Mouse (Mus musculus): ENCODE measurements around the gene Tstd2. TPM values are rescaled to one million over a fixed set of nuclear protein-coding genes. Genes with fewer than 3 reads are reported as not detected.

Gene Tstd2
- polyA plus RNA-seq, 1 experiment from 2014 or later: 39.3 TPM

DNA sequence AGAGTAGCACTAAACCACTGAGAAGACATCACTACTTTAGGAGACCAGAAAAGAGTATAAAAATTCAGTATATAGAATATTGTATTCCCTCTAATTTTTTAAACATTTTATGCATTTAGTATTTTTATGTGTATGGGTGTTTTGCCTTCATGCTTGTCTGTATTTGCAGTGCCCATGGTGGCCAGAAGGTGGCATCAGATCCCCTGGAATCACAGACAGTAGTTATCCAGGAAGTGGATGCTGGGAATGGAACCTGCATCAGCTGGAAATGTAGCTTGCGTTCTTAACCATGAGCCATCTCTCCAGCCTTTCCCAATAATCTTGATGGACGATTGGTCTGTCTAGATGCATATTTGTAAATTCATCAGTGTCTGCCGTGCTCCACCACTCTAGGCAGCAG, 8.3 kb downstream of the Tstd2 start:
- DNase-seq (ENCODE audit: low spot score) (peak; percentile 78), ATAC-seq (ENCODE audit: low FRiP score) (no peak)
- Histone ChIP-seq H3K4me3 (ENCODE audit: low read depth, low read length) (no peak overlapping the region), H3K4me2 (replicated peaks; ENCODE audit: low read depth, low read length) (no peak overlapping the region), H3K27me3 (ENCODE audit: control insufficient read depth, insufficient read depth, low read length) (no peaks in the 10 kb centered on the region), H3K4me1 (replicated peaks; ENCODE audit: control insufficient read depth, insufficient read depth, low read length) (no peaks in the 10 kb centered on the region), H3K9ac (ENCODE audit: low read depth, low read length) (no peak overlapping the region), H3K27ac (ENCODE audit: low read depth, low read length) (no peak overlapping the region), H3K9me3 (ENCODE audit: control insufficient read depth, low read length) (no peaks in the 10 kb centered on the region), H3K36me3 (ENCODE audit: control insufficient read depth, insufficient read depth, low read length) (peaks cover 12% of the 10 kb centered on the region)
- WGBS: 74% methylated on average over 3 of the region's 3 CpGs

GRCm38 (mm10) chr4:46129311-46130004, 9.0 kb downstream of the Tstd2 start:
- H3K9ac ChIP-seq (ENCODE audit: low read depth, low read length): no peak overlapping the region
- H3K36me3 ChIP-seq (ENCODE audit: control insufficient read depth, insufficient read depth, low read length): peaks cover 12% of the 10 kb centered on the region
- no peak overlapping the region for H3K4me2 ChIP-seq (replicated peaks; ENCODE audit: low read depth, low read length)
- H3K27me3 ChIP-seq (ENCODE audit: control insufficient read depth, insufficient read depth, low read length): no peaks in the 10 kb centered on the region
- H3K27ac ChIP-seq (ENCODE audit: low read depth, low read length): no peak overlapping the region
- 87% methylated on average over 8 of the region's 8 CpGs for whole genome bisulfite sequencing
- ATAC-seq (ENCODE audit: low FRiP score): no peak
- H3K4me3 ChIP-seq (ENCODE audit: low read depth, low read length): no peak overlapping the region
- no peaks in the 10 kb centered on the region for H3K4me1 ChIP-seq (replicated peaks; ENCODE audit: control insufficient read depth, insufficient read depth, low read length)
- no peak for DNase-seq (ENCODE audit: low spot score)
- H3K9me3 ChIP-seq (ENCODE audit: control insufficient read depth, low read length): no peaks in the 10 kb centered on the region

GRCm38 (mm10) chr4:46126541-46126940, 12.0 kb downstream of the Tstd2 start:
- Histone ChIP-seq H3K27ac (ENCODE audit: low read depth, low read length) (no peak overlapping the region), H3K4me3 (ENCODE audit: low read depth, low read length) (no peak overlapping the region), H3K36me3 (ENCODE audit: control insufficient read depth, insufficient read depth, low read length) (peaks cover 13% of the 10 kb centered on the region), H3K4me1 (replicated peaks; ENCODE audit: control insufficient read depth, insufficient read depth, low read length) (no peaks in the 10 kb centered on the region), H3K9me3 (ENCODE audit: control insufficient read depth, low read length) (no peaks in the 10 kb centered on the region), H3K9ac (ENCODE audit: low read depth, low read length) (no peak overlapping the region), H3K27me3 (ENCODE audit: control insufficient read depth, insufficient read depth, low read length) (no peaks in the 10 kb centered on the region), H3K4me2 (replicated peaks; ENCODE audit: low read depth, low read length) (no peak overlapping the region)
- no peak for ATAC-seq (ENCODE audit: low FRiP score)
- DNase-seq (ENCODE audit: low spot score): peak; percentile 83
- WGBS: 46% methylated on average over 2 of the region's 2 CpGs

- no peak for DNase-seq (ENCODE audit: low spot score)
- no peak overlapping the region for H3K9ac ChIP-seq (ENCODE audit: low read depth, low read length)
- H3K4me2 ChIP-seq (replicated peaks; ENCODE audit: low read depth, low read length): no peak overlapping the region
- no peak for ATAC-seq (ENCODE audit: low FRiP score)
- no peak overlapping the region for H3K4me3 ChIP-seq (ENCODE audit: low read depth, low read length)
- H3K9me3 ChIP-seq (ENCODE audit: control insufficient read depth, low read length): no peaks in the 10 kb centered on the region
- no peaks in the 10 kb centered on the region for H3K4me1 ChIP-seq (replicated peaks; ENCODE audit: control insufficient read depth, insufficient read depth, low read length)
- H3K27ac ChIP-seq (ENCODE audit: low read depth, low read length): no peak overlapping the region
- H3K36me3 ChIP-seq (ENCODE audit: control insufficient read depth, insufficient read depth, low read length): peaks cover 15% of the 10 kb centered on the region; the same call in 1 of the 2 replicates
- no peaks in the 10 kb centered on the region for H3K27me3 ChIP-seq (ENCODE audit: control insufficient read depth, insufficient read depth, low read length)
- WGBS: 93% methylated on average over 6 of the region's 6 CpGs
Observed at GRCm38 (mm10) chr4:46123358-46123757, 15.1 kb downstream of the Tstd2 start.

- Histone ChIP-seq H3K27ac (ENCODE audit: low read depth, low read length) (no peak overlapping the region), H3K27me3 (ENCODE audit: control insufficient read depth, insufficient read depth, low read length) (no peaks in the 10 kb centered on the region), H3K36me3 (ENCODE audit: control insufficient read depth, insufficient read depth, low read length) (peaks cover 22% of the 10 kb centered on the region)
Observed at GRCm38 (mm10) chr4:46120767-46121166, 17.7 kb downstream of the Tstd2 start.

GRCm38 (mm10) chr4:46119514-46120094, 18.9 kb downstream of the Tstd2 start:
- Histone ChIP-seq H3K9me3 (ENCODE audit: control insufficient read depth, low read length) (no peaks in the 10 kb centered on the region), H3K27ac (ENCODE audit: low read depth, low read length) (no peak overlapping the region), H3K36me3 (ENCODE audit: control insufficient read depth, insufficient read depth, low read length) (peaks cover 17% of the 10 kb centered on the region), H3K4me2 (replicated peaks; ENCODE audit: low read depth, low read length) (no peak overlapping the region), H3K4me3 (ENCODE audit: low read depth, low read length) (no peak overlapping the region), H3K27me3 (ENCODE audit: control insufficient read depth, insufficient read depth, low read length) (no peaks in the 10 kb centered on the region), H3K4me1 (replicated peaks; ENCODE audit: control insufficient read depth, insufficient read depth, low read length) (no peaks in the 10 kb centered on the region), H3K9ac (ENCODE audit: low read depth, low read length) (no peak overlapping the region)
- ATAC-seq (ENCODE audit: low FRiP score): no peak
- WGBS: 93% methylated on average over 14 of the region's 14 CpGs
- no peak for DNase-seq (ENCODE audit: low spot score)

More at GRCm38 (mm10) chr4:46120767-46121166, 17.7 kb downstream of the Tstd2 start:
- Histone ChIP-seq H3K4me1 (replicated peaks; ENCODE audit: control insufficient read depth, insufficient read depth, low read length) (no peaks in the 10 kb centered on the region), H3K9me3 (ENCODE audit: control insufficient read depth, low read length) (no peaks in the 10 kb centered on the region), H3K4me3 (ENCODE audit: low read depth, low read length) (no peak overlapping the region), H3K9ac (ENCODE audit: low read depth, low read length) (no peak overlapping the region), H3K4me2 (replicated peaks; ENCODE audit: low read depth, low read length) (no peak overlapping the region)
- ATAC-seq (ENCODE audit: low FRiP score) (no peak), DNase-seq (ENCODE audit: low spot score) (no peak)
- WGBS: 90% methylated on average over 3 of the region's 3 CpGs

DNA sequence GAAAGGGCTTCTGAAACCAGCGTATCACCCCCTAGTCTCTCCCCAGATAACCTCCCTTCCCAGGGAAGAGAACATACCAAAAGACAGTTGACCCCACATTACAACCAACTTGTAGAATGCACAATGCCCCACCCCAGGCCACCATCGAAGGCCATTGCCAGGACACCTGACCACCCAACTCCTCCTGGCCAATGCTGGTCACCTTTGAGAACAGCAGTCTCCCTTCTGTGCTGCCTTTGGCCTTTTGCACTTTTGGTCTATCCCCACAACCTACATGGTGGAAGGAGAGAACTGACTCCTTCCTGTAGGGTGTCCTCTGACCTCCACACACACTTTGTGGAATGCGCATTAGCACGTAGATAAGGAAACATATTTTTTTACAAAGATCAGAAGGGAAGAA, 21.0 kb downstream of the Tstd2 start:
- ATAC-seq (ENCODE audit: low FRiP score) (no peak), DNase-seq (ENCODE audit: low spot score) (no peak)
- no peak overlapping the region for H3K4me3 ChIP-seq (ENCODE audit: low read depth, low read length)
- H3K27me3 ChIP-seq (ENCODE audit: control insufficient read depth, insufficient read depth, low read length): no peaks in the 10 kb centered on the region
- no peaks in the 10 kb centered on the region for H3K4me1 ChIP-seq (replicated peaks; ENCODE audit: control insufficient read depth, insufficient read depth, low read length)
- peaks cover 13% of the 10 kb centered on the region for H3K36me3 ChIP-seq (ENCODE audit: control insufficient read depth, insufficient read depth, low read length)
- H3K9me3 ChIP-seq (ENCODE audit: control insufficient read depth, low read length): no peaks in the 10 kb centered on the region
- H3K4me2 ChIP-seq (replicated peaks; ENCODE audit: low read depth, low read length): no peak overlapping the region
- no peak overlapping the region for H3K9ac ChIP-seq (ENCODE audit: low read depth, low read length)
- 95% methylated on average over 4 of the region's 4 CpGs for WGBS
- no peak overlapping the region for H3K27ac ChIP-seq (ENCODE audit: low read depth, low read length)

- WGBS: 86% methylated on average over 9 of the region's 10 CpGs
Observed at GRCm38 (mm10) chr4:46116544-46117175, 21.8 kb downstream of the Tstd2 start.

DNA sequence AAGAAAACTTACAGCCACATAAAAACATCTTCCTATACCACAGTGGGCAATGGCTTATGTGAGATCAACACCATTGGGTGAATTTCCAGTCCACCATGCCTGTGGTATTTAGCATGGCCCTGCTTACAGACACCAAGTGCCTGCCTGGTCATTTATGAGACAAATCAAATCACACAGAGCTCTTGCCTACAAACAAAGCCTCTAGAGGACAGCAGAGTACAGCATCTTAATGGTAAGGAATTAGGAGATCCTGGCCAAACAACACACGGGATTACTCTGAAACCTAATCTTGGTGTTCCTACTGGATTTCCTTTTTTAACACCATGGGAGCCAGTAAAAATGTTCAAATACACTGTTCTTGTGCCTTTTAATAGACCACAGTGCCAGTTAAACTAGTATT, 23.2 kb downstream of the Tstd2 start:
- 81% methylated on average over 1 of the region's 1 CpGs for WGBS
- no peak overlapping the region for H3K4me2 ChIP-seq (replicated peaks; ENCODE audit: low read depth, low read length)
- H3K27ac ChIP-seq (ENCODE audit: low read depth, low read length): no peak overlapping the region
- no peaks in the 10 kb centered on the region for H3K27me3 ChIP-seq (ENCODE audit: control insufficient read depth, insufficient read depth, low read length)
- H3K36me3 ChIP-seq (ENCODE audit: control insufficient read depth, insufficient read depth, low read length): peaks cover 10% of the 10 kb centered on the region; the same call in 1 of the 2 replicates
- no peaks in the 10 kb centered on the region for H3K9me3 ChIP-seq (ENCODE audit: control insufficient read depth, low read length)
- ATAC-seq (ENCODE audit: low FRiP score): no peak
- DNase-seq (ENCODE audit: low spot score): no peak
- no peaks in the 10 kb centered on the region for H3K4me1 ChIP-seq (replicated peaks; ENCODE audit: control insufficient read depth, insufficient read depth, low read length)
- no peak overlapping the region for H3K9ac ChIP-seq (ENCODE audit: low read depth, low read length)
- no peak overlapping the region for H3K4me3 ChIP-seq (ENCODE audit: low read depth, low read length)

More at GRCm38 (mm10) chr4:46116544-46117175, 21.8 kb downstream of the Tstd2 start:
- Histone ChIP-seq H3K36me3 (ENCODE audit: control insufficient read depth, insufficient read depth, low read length) (peaks cover 13% of the 10 kb centered on the region), H3K4me1 (replicated peaks; ENCODE audit: control insufficient read depth, insufficient read depth, low read length) (no peaks in the 10 kb centered on the region), H3K27me3 (ENCODE audit: control insufficient read depth, insufficient read depth, low read length) (no peaks in the 10 kb centered on the region), H3K4me3 (ENCODE audit: low read depth, low read length) (no peak overlapping the region), H3K27ac (ENCODE audit: low read depth, low read length) (no peak overlapping the region), H3K9me3 (ENCODE audit: control insufficient read depth, low read length) (no peaks in the 10 kb centered on the region), H3K9ac (ENCODE audit: low read depth, low read length) (no peak overlapping the region), H3K4me2 (replicated peaks; ENCODE audit: low read depth, low read length) (no peak overlapping the region)
- ATAC-seq (ENCODE audit: low FRiP score) (no peak), DNase-seq (ENCODE audit: low spot score) (no peak)
